Mouse (Mus musculus) limb, embryonic 11.5 days (tissue): ENCODE data around the gene Tmem178b. TPM values are rescaled to one million over a fixed set of nuclear protein-coding genes. Genes with fewer than 3 reads are reported as not detected.

ENCODE experiments used
- ATAC-seq: fragments of 200-750 bp; cut with Nextera tagmentation; 2 replicates; pipeline ENCODE4 v1.8.0; 2017; ENCODE audit warnings: low read depth; ENCODE audit not compliant: insufficient number of reproducible peaks, low FRiP score, low TSS enrichment
- DNase-seq: peaks from one replicate; pipeline ENCODE4 v3.0.0-alpha.2; 2015; ENCODE audit warnings: low spot score
- H3K27ac ChIP-seq: fragments of 300-500 bp; sonication (generic); replicated peaks from 2 replicates; pipeline ENCODE4 v1.5.1; 2014; ENCODE audit warnings: low read depth, mild to moderate bottlenecking, low read length
- H3K27me3 ChIP-seq: fragments of 300-500 bp; sonication (generic); 2 replicates; pipeline ENCODE4 v1.6.1; 2014; ENCODE audit warnings: mild to moderate bottlenecking, low read length, mixed read lengths; ENCODE audit not compliant: control insufficient read depth, insufficient read depth
- H3K36me3 ChIP-seq: fragments of 300-500 bp; sonication (generic); 2 replicates; pipeline ENCODE4 v1.6.1; 2014; ENCODE audit warnings: mild to moderate bottlenecking, low read length, moderate library complexity, mixed read lengths; ENCODE audit not compliant: control insufficient read depth, insufficient read depth
- H3K4me1 ChIP-seq: fragments of 300-500 bp; sonication (generic); 2 replicates; pipeline ENCODE4 v1.6.1; 2014; ENCODE audit warnings: low read length, mixed read lengths; ENCODE audit not compliant: control insufficient read depth, insufficient read depth
- H3K4me2 ChIP-seq: fragments of 300-500 bp; sonication (generic); 2 replicates; pipeline ENCODE4 v1.6.1; 2014; ENCODE audit warnings: low read depth, mild to moderate bottlenecking, moderate library complexity; ENCODE audit not compliant: severe bottlenecking
- H3K4me3 ChIP-seq: fragments of 300-500 bp; sonication (generic); 2 replicates; pipeline ENCODE4 v1.5.1; 2014; ENCODE audit warnings: low read depth, low read length
- H3K9ac ChIP-seq: fragments of 300-500 bp; sonication (generic); 2 replicates; pipeline ENCODE4 v1.6.1; 2014; ENCODE audit warnings: mild to moderate bottlenecking, low read length
- H3K9me3 ChIP-seq: fragments of 300-500 bp; sonication (generic); 2 replicates; pipeline ENCODE4 v1.6.1; 2016; ENCODE audit warnings: low read length; ENCODE audit not compliant: control insufficient read depth
- WGBS: fragments of 180-500 bp; shearing (Covaris S2); extraction: QIAGEN DNeasy Blood & Tissue Kit; methylation state at CpG from one replicate; pipeline ENCODE4 v1.1.7; 2014; 5-methylcytosine and 5-hydroxymethylcytosine counted together
- polyA plus RNA-seq: library from polyadenylated mRNA; unstranded; fragments of >200 nt; fragmentation: Nextera tagmentation; extraction: Ambion mirVana; gene quantifications from 2 replicates; pipeline ENCODE4 v1.2.1, GENCODE M21; 2014

Gene Tmem178b
- polyA plus RNA-seq, 1 experiment from 2014 or later = 0.27 TPM

- no peak for ATAC-seq
- DNase-seq = no peak
- Histone ChIP-seq H3K27me3 (no peaks in the 10 kb centered on the region), H3K4me2 (no peak overlapping the region), H3K4me1 (no peaks in the 10 kb centered on the region), H3K4me3 (no peak overlapping the region), H3K36me3 (no peaks in the 10 kb centered on the region), H3K9ac (no peak overlapping the region), H3K9me3 (no peaks in the 10 kb centered on the region; the same call in 1 of the 2 replicates), H3K27ac (no peak overlapping the region)
- WGBS = 85% methylated on average over 7 of the region's 7 CpGs
Observed at GRCm38 (mm10) chr6:39940920-39941319, 67.8 kb downstream of the Tmem178b start.

- Histone ChIP-seq H3K4me2 (no peak overlapping the region), H3K27me3 (no peaks in the 10 kb centered on the region), H3K9ac (no peak overlapping the region), H3K9me3 (no peaks in the 10 kb centered on the region; the same call in 1 of the 2 replicates), H3K4me3 (no peak overlapping the region), H3K27ac (no peak overlapping the region), H3K36me3 (no peaks in the 10 kb centered on the region), H3K4me1 (no peaks in the 10 kb centered on the region)
- ATAC-seq (no peak), DNase-seq (no peak)
- WGBS = 75% methylated on average over 9 of the region's 9 CpGs
Observed at GRCm38 (mm10) chr6:39944854-39945253, 71.8 kb downstream of the Tmem178b start.

GRCm38 (mm10) chr6:39945670-39946440, 72.8 kb downstream of the Tmem178b start:
- H3K27ac ChIP-seq = no peak overlapping the region
- WGBS = 78% methylated on average over 5 of the region's 5 CpGs

GRCm38 (mm10) chr6:39946601-39947000, 73.5 kb downstream of the Tmem178b start:
- H3K27ac ChIP-seq = no peak overlapping the region
- no peak overlapping the region for H3K4me3 ChIP-seq
- WGBS = 94% methylated on average over 4 of the region's 4 CpGs
- H3K9me3 ChIP-seq = no peaks in the 10 kb centered on the region; the same call in 1 of the 2 replicates
- H3K4me2 ChIP-seq = no peak overlapping the region
- H3K9ac ChIP-seq = no peak overlapping the region
- ATAC-seq (no peak), DNase-seq (no peak)
- no peaks in the 10 kb centered on the region for H3K27me3 ChIP-seq
- H3K36me3 ChIP-seq = no peaks in the 10 kb centered on the region
- H3K4me1 ChIP-seq = no peaks in the 10 kb centered on the region

More at GRCm38 (mm10) chr6:39945670-39946440, 72.8 kb downstream of the Tmem178b start:
- Histone ChIP-seq H3K4me3 (no peak overlapping the region), H3K27me3 (no peaks in the 10 kb centered on the region), H3K4me1 (no peaks in the 10 kb centered on the region), H3K9me3 (no peaks in the 10 kb centered on the region; the same call in 1 of the 2 replicates), H3K4me2 (no peak overlapping the region), H3K36me3 (no peaks in the 10 kb centered on the region), H3K9ac (no peak overlapping the region)
- DNase-seq = no peak
- ATAC-seq = no peak

- ATAC-seq (no peak), DNase-seq (no peak)
- Histone ChIP-seq H3K4me2 (no peak overlapping the region), H3K36me3 (no peaks in the 10 kb centered on the region), H3K9ac (no peak overlapping the region), H3K9me3 (no peaks in the 10 kb centered on the region), H3K4me3 (no peak overlapping the region), H3K27me3 (no peaks in the 10 kb centered on the region), H3K4me1 (no peaks in the 10 kb centered on the region), H3K27ac (no peak overlapping the region)
- 86% methylated on average over 5 of the region's 5 CpGs for WGBS
Observed at GRCm38 (mm10) chr6:39953951-39954350, 80.9 kb downstream of the Tmem178b start.

GRCm38 (mm10) chr6:39955211-39955610, 82.1 kb downstream of the Tmem178b start:
- no peak for DNase-seq
- ATAC-seq = no peak
- no peaks in the 10 kb centered on the region for H3K4me1 ChIP-seq
- H3K27me3 ChIP-seq = no peaks in the 10 kb centered on the region
- no peak overlapping the region for H3K27ac ChIP-seq
- H3K36me3 ChIP-seq = no peaks in the 10 kb centered on the region
- 83% methylated on average over 2 of the region's 2 CpGs for WGBS
- no peak overlapping the region for H3K9ac ChIP-seq
- H3K9me3 ChIP-seq = no peaks in the 10 kb centered on the region
- no peak overlapping the region for H3K4me2 ChIP-seq
- no peak overlapping the region for H3K4me3 ChIP-seq

GRCm38 (mm10) chr6:39964606-39965005, 91.5 kb downstream of the Tmem178b start:
- Histone ChIP-seq H3K4me3 (no peak overlapping the region), H3K9ac (no peak overlapping the region), H3K36me3 (no peaks in the 10 kb centered on the region), H3K27ac (no peak overlapping the region), H3K4me2 (no peak overlapping the region), H3K9me3 (no peaks in the 10 kb centered on the region), H3K4me1 (no peaks in the 10 kb centered on the region), H3K27me3 (no peaks in the 10 kb centered on the region)
- WGBS = 81% methylated on average over 4 of the region's 4 CpGs
- ATAC-seq = no peak
- no peak for DNase-seq

- no peaks in the 10 kb centered on the region for H3K27me3 ChIP-seq
Observed at GRCm38 (mm10) chr6:39970281-39970680, 97.2 kb downstream of the Tmem178b start.

GRCm38 (mm10) chr6:39978942-39979341, 105.9 kb downstream of the Tmem178b start:
- H3K4me2 ChIP-seq = no peak overlapping the region
- 78% methylated on average over 4 of the region's 4 CpGs for WGBS
- H3K27ac ChIP-seq = no peak overlapping the region
- H3K27me3 ChIP-seq = no peaks in the 10 kb centered on the region
- H3K36me3 ChIP-seq = no peaks in the 10 kb centered on the region
- ATAC-seq (no peak), DNase-seq (no peak)
- H3K9ac ChIP-seq = no peak overlapping the region
- no peak overlapping the region for H3K4me3 ChIP-seq
- H3K9me3 ChIP-seq = no peaks in the 10 kb centered on the region
- H3K4me1 ChIP-seq = no peaks in the 10 kb centered on the region

More at GRCm38 (mm10) chr6:39970281-39970680, 97.2 kb downstream of the Tmem178b start:
- no peaks in the 10 kb centered on the region for H3K9me3 ChIP-seq
- ATAC-seq = no peak
- H3K36me3 ChIP-seq = no peaks in the 10 kb centered on the region
- H3K9ac ChIP-seq = no peak overlapping the region
- no peak for DNase-seq
- H3K4me2 ChIP-seq = no peak overlapping the region
- no peak overlapping the region for H3K27ac ChIP-seq
- H3K4me1 ChIP-seq = no peaks in the 10 kb centered on the region
- H3K4me3 ChIP-seq = no peak overlapping the region
